Mouse (Mus musculus) c-Kit-positive CD71-negative TER-119-negative erythroid progenitor cells, embryonic 14.5 days (primary cell): Measurements from ENCODE around the gene As3mt.
"Not testable (repeated sequence)": the region's sequence is repeated elsewhere in the genome, so short reads cannot be mapped to it uniquely, and the experiment has no call there.

Experiments used
- DNase-seq: peaks from one replicate; pipeline ENCODE4 v3.0.0-alpha.2; 2013; ENCODE audit warnings: low read depth

As3mt gene

DNA sequence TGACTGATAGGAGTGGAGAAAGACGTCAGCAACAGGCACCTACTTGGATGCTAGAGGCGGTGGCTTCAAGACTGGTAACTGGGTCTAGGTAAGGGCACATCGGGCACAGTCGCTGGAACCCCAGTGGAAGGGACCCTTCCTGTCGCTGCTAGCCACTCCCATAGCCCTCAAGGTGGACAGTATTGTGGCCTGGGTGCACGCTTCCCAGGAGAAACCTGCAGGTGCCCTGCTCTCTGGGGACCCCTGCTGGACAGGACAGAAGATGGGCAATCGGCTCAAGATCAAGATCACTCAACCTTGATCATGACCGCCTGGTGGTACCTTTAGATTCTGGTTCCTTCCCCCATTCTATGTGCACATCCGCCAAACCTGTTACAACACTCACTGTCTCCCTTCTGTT, 47.8 kb downstream of the As3mt start:
- DNase-seq = no peak

GRCm38 (mm10) chr19:46756221-46756620, 49.0 kb downstream of the As3mt start:
- no peak for DNase-seq

- no peak for DNase-seq
Observed at GRCm38 (mm10) chr19:46759096-46759495, 51.8 kb downstream of the As3mt start.

DNA sequence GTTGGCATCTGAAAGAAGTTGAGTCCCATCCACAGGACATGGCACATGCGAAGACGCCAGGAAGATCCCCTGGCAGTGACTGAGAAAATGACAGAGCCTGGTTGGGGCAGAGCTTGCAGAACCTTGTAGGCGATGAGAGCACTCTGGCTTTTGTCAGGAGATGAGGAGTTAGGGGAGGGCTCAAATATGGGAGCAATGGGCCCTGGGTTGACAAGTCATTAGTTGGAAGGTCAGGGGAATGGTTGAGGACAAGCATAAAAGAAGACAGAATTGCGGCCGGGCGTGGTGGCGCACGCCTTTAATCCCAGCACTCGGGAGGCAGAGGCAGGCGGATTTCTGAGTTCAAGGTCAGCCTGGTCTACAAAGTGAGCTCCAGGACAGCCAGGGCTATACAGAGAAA, 52.7 kb downstream of the As3mt start:
- not testable (repeated sequence) for DNase-seq

GRCm38 (mm10) chr19:46760375-46761160, 53.3 kb downstream of the As3mt start:
- peak; percentile 84 for DNase-seq

DNA sequence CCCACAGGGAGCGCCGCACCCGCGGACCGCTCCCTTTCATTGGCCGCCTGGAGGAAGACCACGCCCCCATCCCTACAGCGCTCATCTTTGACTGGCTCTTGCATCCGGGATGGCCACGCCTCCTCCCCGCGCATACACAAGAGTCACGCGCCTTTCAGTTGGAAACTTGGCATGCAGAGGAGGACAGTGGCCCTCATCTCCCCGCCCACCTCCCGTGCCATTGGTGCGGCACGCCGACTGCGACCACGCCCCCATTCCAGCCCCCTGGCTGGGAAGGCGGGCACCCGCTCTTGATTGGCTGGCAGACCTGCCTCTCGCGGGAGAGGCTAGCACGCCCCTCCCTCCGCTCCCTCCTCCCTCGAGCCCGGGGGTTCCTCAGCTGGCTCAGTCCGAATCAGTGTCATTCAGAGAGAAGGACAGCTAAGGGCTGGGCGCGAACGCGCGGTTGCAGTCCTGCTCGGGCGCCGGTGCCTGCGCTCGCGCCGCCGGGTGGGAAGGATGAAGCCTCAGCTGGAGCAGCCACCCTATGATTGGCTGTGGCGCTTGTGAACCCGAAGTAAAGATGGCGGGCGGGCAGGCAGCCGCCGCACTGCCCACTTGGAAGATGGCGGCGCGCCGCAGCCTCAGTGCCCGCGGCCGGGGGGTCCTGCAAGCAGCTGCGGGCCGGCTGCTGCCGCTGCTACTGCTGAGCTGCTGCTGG, 54.1 kb downstream of the As3mt start, which contains the start of gene Cnnm2:
Cnnm2 (plus strand) TSS at position 350 of the 700 bp plus-strand sequence.
- peak; percentile 99 for DNase-seq

GRCm38 (mm10) chr19:46761971-46762290, 54.7 kb downstream of the As3mt start:
- no peak for DNase-seq

DNA sequence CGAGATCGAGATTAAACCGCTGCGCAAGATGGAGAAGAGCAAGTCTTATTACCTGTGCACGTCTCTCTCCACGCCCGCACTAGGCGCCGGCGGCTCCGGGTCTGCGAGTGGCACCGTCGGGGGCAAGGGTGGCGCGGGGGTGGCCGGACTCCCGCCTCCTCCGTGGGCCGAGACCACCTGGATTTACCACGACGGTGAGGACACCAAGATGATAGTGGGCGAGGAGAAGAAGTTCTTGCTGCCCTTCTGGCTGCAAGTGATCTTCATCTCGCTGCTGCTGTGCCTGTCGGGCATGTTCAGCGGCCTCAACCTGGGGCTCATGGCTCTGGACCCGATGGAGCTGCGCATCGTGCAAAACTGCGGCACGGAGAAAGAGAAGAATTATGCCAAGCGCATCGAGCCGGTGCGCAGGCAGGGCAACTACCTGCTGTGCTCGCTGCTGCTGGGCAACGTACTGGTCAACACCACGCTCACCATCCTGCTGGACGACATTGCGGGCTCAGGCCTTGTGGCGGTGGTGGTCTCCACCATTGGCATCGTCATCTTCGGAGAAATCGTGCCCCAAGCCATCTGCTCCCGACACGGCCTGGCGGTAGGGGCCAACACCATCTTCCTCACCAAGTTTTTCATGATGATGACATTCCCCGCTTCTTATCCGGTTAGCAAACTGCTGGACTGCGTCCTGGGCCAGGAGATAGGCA, 55.2 kb downstream of the As3mt start:
- DNase-seq = no peak

- DNase-seq = no peak
Observed at GRCm38 (mm10) chr19:46762992-46763342, 55.7 kb downstream of the As3mt start.

- DNase-seq = no peak
Observed at GRCm38 (mm10) chr19:46763356-46763755, 56.1 kb downstream of the As3mt start.

DNA sequence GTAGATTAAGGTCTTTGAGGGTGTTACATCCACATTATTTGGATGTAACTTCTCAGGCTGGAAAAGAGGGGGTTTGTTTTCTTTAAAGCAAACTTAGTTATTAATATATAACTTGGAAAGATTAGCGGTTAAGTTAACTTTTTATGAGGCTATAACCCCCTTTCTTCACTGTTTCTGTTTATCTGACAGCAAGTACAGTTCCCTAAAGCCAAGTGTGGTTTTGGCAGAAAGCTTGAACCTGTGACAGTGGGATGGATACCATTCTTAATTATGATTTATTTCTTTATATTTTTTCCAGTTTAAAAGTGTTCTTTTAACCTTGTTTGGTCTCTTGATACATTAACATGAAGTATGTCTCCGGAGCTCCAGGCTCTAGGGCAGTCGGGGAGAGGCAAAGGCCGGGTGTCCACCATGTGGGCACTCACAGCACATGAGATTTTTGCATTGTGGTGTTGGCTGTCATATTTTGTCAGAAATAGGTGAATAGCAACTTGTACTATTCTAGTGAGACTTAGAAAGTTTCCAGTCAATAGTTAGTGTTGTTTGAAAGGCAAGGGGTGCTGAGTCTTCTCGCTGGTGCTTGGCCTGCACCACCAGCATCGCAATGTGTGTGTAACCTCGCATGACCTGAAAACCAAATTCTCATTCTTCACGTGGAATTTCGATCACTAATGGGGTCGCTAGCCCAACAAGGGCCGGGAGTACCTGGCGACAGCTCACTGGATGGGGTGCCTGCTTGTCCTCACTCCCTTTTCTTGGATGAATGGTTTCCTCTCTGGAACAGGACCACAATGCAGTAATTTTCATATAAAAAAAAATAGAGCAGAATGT, 56.9 kb downstream of the As3mt start:
- DNase-seq = no peak

- DNase-seq = no peak
Observed at GRCm38 (mm10) chr19:46764763-46765117, 57.5 kb downstream of the As3mt start.

- no peak for DNase-seq
Observed at GRCm38 (mm10) chr19:46766125-46766524, 58.9 kb downstream of the As3mt start.

DNA sequence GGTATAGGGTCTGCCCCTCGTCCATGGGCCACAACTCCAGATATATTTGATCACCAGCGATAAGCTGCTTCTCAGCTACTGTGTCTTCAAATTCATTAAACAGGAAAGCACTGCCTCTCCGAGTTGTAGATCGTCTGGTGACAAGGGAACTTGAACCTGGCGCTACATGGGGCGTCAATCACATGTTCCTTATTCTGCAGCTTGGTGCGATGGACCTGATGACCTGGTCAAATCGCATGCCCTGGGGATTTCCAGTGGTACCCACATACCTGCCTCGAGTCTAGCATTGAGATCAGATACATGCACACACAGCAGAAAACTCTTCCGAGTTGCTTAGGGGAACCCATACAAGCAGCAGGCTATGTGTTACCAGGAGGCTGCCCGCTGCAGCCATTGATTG, 62.5 kb downstream of the As3mt start:
- no peak for DNase-seq

DNA sequence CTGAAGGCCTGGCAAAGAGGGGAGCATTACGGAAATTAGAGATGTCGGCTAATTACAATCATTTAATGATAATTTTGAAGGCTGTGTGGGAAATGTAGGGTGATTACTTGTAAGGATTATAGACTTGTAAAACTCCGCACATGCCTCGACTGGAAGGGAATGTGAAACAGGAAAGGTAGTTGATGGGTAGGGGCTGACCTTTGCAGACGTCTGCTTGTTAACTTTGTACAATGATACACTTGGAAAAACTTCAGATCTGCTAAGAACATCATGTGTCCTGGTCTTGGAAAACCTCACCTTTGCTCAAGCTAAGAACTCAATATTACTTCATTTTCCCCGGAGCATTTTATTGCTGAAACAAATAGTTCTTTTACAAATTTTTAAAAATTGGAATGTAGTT, 64.5 kb downstream of the As3mt start:
- no peak for DNase-seq

- no peak for DNase-seq
Observed at GRCm38 (mm10) chr19:46776391-46776790, 69.1 kb downstream of the As3mt start.

DNA sequence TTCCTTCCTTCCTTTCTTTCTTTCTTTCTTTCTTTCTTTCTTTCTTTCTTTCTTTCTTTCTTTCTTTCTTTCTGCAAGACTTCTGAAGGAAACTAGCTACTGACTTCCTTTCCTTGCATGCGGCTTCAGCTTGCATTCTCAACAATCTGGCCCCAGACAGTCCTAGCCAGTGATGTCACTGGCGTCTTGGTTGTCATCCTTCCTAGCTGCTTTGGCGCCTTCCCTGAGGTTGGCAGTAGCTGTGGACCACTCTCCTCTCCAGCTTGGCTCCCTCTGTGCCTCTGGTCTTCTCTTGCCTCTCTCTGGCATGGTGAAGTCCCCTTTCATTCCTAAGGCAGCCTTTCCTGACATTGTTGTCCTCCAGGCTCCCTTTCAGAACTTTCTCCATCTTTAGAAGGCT, 69.6 kb downstream of the As3mt start:
- DNase-seq = no peak

- no peak for DNase-seq
Observed at GRCm38 (mm10) chr19:46777928-46778680, 70.8 kb downstream of the As3mt start.

GRCm38 (mm10) chr19:46779130-46779529, 71.9 kb downstream of the As3mt start:
- not testable (repeated sequence) for DNase-seq

- DNase-seq = no peak
Observed at GRCm38 (mm10) chr19:46784038-46784437, 76.8 kb downstream of the As3mt start.

DNA sequence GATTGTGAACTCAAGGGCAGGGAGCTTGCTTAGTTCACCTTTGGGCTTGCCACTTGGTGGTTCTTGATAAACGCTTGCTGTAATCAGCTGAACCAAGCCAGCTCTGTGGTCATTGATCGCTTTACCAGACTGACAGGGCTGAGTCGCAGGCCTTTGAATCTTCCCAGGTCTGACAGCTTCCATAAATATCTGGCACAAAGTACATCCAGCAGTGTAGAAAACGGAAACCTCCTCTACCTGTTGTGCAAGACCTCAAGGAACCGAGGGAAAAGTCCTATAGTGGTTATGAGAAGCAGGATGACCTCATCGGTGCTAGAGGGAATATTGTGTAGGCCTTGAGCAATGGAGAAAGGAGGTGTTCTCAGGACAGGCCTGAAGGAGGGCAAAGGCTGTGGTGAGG, 77.2 kb downstream of the As3mt start:
- no peak for DNase-seq

DNA sequence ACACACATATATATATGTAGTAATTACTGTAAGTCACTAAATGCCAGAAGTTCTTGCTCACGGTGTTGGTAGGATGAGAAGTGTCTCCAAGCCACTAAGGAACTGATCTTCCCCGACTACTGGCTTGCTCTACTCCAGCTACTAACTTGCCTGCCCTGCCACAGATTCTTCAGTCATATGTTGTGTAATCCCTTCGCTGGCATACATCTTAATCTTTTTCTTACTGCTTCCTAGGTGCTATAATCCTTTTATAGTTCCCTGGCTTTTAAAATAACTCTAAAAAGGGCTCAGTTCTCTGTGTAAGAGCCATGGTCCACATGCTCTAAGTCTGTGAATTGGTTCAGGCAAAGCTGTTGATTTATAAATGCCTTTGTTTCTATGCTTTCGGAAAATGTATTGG, 78.4 kb downstream of the As3mt start:
- no peak for DNase-seq
